Mouse (Mus musculus) left cerebral cortex, postnatal 14 days (tissue): ENCODE results near the gene Plekha6. TPM values are rescaled to one million over a fixed set of nuclear protein-coding genes. Genes with fewer than 3 reads are reported as not detected.
A peak's percentile ranks its signal among the peaks of the same experiment; 100 is the strongest.

Source experiments
- DNase-seq, 2 experiments: peaks; one replicate each; pipeline ENCODE4 v3.0.0; 2021 to 2022; ENCODE audit warnings: low spot score in 2 of 2, mixed read lengths in 1 of 2
- intact Hi-C: fragments of 180-260 bp; cut with DNase I; formaldehyde crosslinking; loops from one replicate; pipeline ENCODE4 v1.15.1; 2025
- total RNA-seq, 2 experiments: library from RNA; stranded (reverse); gene quantifications; 2 replicates each; pipeline ENCODE4 v1.2.3; 2021

Plekha6 gene
- total RNA-seq, 2 experiments from 2014 or later = 60.7 to 70.5 TPM

DNA sequence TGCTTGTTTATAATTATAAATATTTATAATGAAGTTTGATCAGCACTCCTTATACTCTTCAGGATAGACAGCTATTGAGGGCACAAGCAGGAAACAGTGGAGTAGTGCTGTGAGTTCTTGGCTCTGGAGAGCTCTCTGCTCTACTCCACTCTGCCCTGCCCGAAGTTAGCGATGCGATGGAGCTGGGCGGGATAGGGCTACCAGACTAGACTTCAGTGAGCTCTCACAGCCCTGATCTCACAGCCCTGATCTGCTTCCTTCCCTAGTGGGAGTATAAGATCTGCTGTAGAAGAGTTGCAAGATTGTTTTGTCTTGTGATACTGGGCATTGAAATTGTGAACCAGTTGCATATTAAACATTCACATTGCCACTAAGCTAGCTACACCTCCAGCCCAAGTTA is 29.1 kb upstream of the Plekha6 start:
- intact Hi-C loops = loop anchor here (5.0 to 10.0 kb wide), 2 partner anchors 88 to 480 kb away; partner anchors contain the start of genes Pik3c2b and Snrpe
- no peak for DNase-seq

DNA sequence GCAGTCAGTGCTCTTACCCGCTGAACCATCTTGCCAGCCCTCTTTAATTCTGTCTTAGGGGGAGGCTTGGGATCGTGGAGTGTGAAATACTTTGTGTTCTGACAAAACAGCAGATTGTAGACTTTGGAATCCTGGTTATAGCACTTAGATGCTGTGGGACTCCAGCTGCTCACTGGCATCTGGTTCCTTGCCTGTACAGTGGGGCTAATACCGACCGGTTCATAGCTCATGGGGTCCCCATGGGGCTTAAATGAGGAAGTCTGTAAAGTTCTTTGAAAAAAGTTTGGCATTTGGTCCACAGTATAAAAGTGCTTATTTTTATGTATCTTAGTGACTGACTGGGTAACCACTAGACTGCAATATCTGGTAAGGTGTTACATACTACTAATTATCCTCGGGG is 28.2 kb upstream of the Plekha6 start:
- intact Hi-C loops = loop anchor here (10.0 kb wide), 1 partner anchor 479 kb away; the partner anchor contains the start of gene Snrpe

DNA sequence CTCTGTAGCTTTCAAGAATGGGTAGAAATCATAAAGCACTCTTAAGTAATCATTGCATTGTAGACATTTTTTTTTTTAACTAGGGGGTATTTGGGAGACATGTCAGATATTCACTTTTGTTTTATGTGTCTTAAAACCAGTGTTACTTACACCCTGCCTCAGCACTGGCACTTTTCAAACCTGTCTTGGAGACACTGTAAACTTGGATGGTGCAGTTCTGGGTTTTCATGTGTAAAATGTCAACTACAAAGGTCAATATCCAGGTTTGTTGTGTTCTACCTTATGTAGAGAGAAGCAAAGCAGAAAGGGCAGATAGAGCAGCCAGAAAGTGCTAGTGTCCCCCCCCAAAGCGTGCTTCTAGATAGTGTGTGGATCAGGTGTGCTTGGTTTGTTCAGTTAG is 25.6 kb upstream of the Plekha6 start:
- intact Hi-C loops = loop anchor here (10.0 kb wide), 1 partner anchor 476 kb away; the partner anchor contains the start of gene Snrpe
- DNase-seq = no peak

More for the DNA sequence above, 28.2 kb upstream of the Plekha6 start:
- no peak for DNase-seq

GRCm38 (mm10) chr1:133146014-133147009 is 17.7 kb upstream of the Plekha6 start:
- intact Hi-C loops = no loop called here
- DNase-seq = peak; percentile 56 to 57

DNA sequence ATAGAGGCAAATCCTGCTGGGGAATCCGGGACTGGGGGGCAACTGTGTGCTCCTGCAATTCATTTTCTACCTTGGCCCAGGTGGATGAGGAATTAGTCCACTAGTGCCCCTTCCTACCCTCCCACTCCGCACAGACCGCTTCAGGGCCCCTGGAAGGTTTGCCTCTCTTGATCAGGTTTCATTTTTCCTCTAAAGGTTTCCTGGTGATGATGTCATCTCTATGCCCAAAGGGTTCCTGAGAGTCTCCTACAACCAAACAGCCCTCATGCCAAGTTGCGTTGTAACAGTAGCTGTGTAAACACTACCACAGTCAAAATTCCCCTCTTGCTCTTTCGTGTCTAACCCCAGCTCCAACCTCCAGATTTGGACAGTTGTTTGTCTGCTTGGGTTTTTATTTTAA is 16.7 kb upstream of the Plekha6 start:
- DNase-seq = no peak
- intact Hi-C loops = no loop called here

- intact Hi-C loops = no loop called here
- no peak for DNase-seq
These were observed 15.9 kb upstream of the Plekha6 start for GRCm38 (mm10) chr1:133148122-133148521.

DNA sequence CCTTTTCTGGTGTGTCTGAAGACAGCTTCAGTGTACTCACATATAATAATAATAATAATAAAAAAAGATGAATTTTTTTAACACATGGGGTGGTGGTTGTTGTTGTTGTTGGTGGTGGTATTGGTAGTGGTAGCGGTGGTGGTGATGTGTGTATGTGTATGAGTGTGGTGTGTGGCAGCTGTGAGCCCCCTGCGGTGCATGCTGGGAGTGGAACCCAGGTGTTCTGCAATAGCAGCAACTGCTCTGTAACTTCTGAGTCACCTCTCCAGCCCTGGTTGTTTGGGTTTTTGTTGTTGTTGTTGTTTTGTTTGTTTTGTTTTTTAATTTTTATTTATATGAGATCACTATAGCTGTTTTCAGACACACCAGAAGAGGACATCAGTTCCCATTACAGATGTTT is 13.5 kb upstream of the Plekha6 start:
- intact Hi-C loops = no loop called here
- no peak for DNase-seq

GRCm38 (mm10) chr1:133152213-133152612 is 11.8 kb upstream of the Plekha6 start:
- no peak for DNase-seq
- intact Hi-C loops = no loop called here

- intact Hi-C loops = no loop called here
- DNase-seq = no peak
These were observed 8.7 kb upstream of the Plekha6 start for GRCm38 (mm10) chr1:133155270-133155669.

- intact Hi-C loops = no loop called here
These were observed 4.9 kb upstream of the Plekha6 start for GRCm38 (mm10) chr1:133159128-133159564.

DNA sequence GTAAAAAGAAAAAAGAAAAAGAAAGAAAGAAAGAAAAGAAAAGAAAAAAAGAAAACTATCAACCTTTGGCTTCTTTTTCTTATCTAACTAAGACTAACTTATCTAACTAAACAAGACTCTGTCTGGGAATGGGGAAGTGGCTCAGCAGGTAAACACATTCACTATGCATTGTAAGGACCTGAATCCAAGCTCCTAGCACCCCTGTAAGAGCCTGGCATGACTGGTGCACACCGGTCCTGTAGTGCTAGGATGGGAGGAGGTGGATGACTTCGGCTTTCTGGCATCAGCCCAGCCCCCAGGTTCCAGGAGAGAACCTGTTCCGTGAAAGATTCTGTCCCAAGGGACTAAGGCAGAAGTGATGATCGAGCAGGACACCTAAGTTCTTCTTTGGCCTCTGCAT is 2.5 kb upstream of the Plekha6 start:
- intact Hi-C loops = no loop called here
- DNase-seq = no peak

More at GRCm38 (mm10) chr1:133159128-133159564, 4.9 kb upstream of the Plekha6 start:
- DNase-seq = peak; percentile 56 to 66

DNA sequence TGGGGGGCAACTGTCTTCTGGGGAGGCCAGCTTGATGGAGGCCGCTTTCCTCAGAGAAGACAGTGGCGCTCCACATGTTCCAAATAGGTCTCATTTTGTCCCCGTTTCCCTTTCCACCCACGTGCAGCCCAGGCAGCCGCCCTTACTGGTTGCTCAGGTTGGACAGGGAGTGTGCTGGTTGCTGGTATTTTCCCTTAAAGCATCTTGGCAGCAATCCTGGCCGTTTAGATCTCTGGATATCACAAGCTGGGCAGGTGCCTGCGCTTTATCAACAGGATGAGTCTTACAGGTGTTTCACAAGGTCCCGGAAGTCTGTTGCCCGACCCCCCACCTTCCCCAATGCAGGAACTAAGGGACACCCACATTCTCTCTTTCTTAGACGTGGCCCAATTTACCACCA is 2.0 kb upstream of the Plekha6 start:
- intact Hi-C loops = no loop called here
- DNase-seq = no peak

GRCm38 (mm10) chr1:133162981-133163380 is 1.0 kb upstream of the Plekha6 start:
- DNase-seq = no peak
- intact Hi-C loops = no loop called here

DNA sequence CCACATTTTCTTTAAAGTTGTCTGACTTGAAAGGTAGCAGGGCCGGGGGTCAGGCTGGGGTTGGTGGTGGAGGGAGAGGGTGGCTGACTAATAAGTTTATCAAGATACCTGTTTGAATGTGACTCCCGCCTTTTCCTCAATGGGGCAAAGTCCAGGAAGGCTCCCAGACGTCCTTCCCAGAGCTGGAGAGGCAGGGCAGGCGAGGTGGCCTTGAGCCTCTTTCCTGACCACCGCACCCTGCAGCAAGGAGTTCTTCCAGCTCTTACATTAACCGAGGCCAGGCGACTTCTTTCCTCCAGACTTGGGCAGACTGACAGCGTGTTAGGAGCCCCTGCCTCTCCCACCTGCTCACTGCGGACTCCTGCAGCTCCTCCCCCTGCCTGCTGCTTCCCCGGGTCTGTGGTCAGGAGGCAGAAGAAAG is 591 bp downstream of the Plekha6 start:
- no peak for DNase-seq
- intact Hi-C loops = no loop called here

GRCm38 (mm10) chr1:133165111-133165510 is 1.1 kb downstream of the Plekha6 start:
- intact Hi-C loops = no loop called here
- no peak for DNase-seq

DNA sequence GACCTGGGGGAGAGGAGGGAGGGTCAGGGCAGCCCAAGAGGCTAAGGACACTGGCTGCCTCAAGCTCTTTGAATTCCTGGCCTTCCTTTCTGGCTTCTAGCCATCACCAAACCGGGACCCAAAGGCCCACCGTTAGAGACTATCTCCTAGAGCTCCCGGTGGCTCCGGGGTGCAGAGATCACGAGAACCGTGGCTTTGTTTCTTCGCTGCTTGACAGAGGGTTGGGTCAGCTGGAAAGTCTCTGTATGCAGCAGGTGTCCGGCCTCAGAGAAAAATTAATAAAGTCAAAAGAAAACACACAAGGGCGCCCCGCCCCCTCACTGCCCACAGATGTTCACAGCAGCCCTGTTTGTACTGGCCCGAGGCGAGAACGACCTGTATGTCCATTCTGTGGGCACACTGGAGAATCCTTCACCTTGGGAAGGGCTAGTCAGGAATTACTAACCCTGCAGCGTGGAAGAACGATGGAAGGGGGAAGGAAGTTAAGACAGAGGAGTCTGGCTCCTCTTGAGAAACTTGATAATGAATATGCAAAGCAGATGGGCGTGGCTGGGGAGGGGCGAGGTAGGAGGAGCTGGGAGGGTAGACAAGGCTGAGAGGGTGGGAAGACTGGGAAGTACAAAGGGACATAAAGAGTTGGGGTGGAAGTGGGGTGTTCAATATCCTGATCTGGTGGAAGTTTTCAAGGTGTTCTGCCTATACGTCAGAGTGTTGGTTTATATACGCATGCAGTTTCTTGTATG is 4.5 kb downstream of the Plekha6 start:
- DNase-seq = no peak
- intact Hi-C loops = no loop called here

DNA sequence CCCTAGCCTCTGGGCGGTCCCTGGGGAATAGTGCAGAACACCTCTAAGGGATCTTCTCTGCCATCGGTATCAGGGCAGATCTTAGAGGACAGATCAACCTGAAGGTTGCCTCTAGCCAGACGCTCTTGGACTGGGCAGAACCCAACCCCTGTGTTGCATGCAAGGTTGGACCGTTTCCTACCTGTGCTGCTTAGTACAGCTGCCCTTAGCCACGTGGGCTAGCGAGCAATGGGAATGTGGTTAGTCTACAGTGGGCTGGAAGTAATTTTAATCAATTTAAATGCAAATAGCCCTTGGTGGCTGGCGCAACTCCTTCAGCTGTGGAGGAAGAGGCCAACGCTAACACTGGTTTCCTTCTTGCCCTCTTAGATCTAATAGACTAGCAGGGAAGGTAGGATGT is 6.2 kb downstream of the Plekha6 start:
- DNase-seq = no peak
- intact Hi-C loops = no loop called here

GRCm38 (mm10) chr1:133171357-133171756 is 7.3 kb downstream of the Plekha6 start:
- no peak for DNase-seq
- intact Hi-C loops = no loop called here

- DNase-seq = no peak
- intact Hi-C loops = no loop called here
These were observed 11.1 kb downstream of the Plekha6 start for GRCm38 (mm10) chr1:133175150-133175549.
